Mouse (Mus musculus): ENCODE measurements at regions not wholly inside any gene's neighbourhood (a gene's known extent, or its start where the extent isn't known, plus 50 kb on each side); places are given as distances from the start of the nearest gene placed in this dataset.
A peak's percentile ranks its signal among the peaks of the same experiment; 100 is the strongest.
"Not testable (repeated sequence)": the region's sequence is repeated elsewhere in the genome, so short reads cannot be mapped to it uniquely, and the experiment has no call there.

DNA sequence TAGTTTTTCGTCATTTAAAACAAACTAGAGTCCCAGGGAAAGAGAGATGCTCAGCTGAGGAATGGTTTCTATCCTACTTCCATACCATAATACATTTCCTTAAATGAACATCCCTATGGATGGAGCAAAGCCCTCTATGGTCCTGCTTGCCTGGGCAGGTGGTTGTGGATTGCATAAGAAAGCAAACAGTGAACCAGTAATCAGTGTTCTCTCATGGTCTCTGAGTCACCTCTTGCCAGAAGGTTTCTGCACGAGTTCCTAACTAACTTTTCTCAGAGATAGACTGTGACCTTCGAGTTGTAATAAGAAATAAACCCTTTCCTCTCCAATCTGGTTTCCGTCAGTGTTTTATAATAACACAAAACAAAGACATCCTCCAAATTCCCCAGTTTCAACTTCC lies 62.9 kb upstream of the Bet1 start:
- no peak for DNase-seq

DNA sequence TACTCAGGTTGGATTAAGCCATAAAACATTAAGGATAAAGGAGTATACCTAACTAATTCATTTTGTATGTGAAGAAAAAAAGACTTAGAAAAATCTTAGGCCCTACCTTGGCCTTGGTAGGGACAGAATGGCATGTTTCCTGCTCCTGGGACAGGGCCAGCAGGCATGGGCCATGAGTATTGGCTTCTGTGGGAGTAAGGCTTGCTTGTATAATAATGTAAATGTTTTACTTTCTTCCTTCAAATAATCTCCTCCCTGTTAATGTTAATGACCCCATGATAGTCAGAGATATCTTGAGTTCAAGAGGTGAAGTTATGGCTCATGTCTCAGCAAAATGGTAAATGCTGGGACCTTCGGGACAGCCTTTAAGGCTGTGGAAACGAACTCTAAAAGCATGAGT lies 71.5 kb upstream of the Bet1 start:
- DNase-seq: no peak

DNA sequence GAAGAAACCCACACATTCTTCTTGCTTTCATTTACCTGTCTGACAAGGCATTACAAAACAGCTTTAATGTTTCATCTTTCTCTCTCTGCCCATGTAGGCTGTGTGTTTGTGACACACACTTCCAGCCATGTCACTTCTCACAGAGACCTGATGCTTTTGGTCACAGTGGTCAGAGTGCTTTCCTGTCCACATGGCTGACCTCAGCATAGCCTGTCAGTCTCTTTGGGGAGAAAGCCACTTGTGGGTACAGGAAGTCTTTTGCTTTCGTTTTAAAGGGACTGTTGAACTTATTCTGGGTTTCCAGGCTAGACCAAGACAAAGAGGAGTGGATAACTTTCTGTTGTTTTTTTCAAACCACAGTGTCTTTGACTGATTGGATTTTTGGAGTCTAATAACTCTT lies 77.0 kb upstream of the Bet1 start:
- DNase-seq: no peak

DNA sequence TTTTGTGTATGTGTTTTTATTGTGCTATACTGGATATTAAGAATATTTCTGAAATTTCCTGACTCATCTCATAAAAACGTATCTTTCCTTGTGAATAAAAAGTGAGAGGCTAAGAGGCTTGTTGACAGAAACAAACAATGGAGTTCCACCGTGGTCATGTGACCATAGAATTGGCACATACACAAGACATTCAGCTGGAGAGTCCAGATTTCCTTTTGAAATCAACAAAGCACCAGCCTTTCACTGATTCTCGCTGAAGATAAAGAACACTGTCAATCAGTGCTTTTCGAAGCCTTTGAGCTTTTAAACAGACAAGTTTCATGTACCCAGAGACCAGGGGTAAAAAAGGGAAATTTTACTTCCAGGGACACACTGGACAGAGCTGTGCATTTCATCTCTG lies 80.3 kb upstream of the Bet1 start:
- DNase-seq: no peak

DNA sequence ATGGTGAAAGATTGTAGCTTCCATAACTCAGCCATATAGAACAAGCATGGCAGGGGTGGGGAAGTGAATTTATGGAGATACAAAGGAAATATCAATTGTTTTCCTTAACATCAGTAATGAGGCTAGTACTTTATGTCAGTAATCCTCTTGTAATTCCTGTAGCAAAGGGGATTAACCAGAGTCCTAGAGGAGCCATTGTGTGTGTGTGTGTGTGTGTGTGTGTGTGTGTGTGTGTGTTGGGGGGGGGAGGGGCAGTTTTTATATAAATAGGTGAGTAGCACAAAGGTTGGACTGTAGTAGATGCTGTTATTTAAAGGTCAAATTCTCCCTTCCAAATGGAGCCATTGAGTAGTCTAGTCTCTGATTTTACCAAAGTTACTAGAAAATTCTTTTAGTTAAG lies 81.0 kb upstream of the Bet1 start:
- no peak for DNase-seq

DNA sequence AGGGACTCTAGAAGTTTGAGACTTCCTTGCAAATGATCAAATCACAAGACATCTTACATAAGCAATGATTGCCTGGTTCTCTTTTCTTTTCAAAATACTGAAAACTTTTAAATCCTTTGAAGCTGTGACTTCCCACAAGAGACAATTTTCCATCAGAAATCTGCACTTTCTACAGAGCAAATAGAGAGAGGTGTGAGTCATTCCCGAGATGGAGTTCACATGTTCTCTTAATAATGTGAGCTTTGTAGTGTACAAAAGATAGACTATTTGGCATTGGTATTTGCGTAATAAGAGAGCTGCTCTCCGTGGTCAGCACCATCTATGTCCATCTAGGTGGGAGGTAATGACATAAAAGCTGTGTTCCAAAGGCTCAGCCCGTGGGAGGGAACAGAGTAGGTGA lies 84.8 kb upstream of the Bet1 start:
- no peak for DNase-seq

DNA sequence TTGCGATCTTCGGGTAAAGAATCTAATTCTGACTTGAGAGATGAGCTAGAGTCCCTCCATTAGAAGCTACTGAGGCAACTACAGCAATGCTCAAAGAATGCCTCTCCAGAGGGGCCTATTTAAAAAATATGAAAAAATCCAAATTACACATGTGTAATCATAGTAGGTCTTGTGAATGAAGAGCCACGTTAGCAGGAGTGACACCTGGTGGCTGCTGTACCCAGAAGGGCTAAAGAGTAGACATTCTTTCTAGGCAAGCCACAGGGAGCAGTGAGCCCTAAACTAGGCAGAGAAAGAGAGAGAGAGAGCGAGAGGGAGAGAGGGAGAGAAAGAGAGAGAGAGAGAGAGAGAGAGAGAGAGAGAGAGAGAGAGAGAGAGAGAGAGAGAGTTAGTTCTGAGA lies 100.9 kb upstream of the Bet1 start:
- no peak for DNase-seq

DNA sequence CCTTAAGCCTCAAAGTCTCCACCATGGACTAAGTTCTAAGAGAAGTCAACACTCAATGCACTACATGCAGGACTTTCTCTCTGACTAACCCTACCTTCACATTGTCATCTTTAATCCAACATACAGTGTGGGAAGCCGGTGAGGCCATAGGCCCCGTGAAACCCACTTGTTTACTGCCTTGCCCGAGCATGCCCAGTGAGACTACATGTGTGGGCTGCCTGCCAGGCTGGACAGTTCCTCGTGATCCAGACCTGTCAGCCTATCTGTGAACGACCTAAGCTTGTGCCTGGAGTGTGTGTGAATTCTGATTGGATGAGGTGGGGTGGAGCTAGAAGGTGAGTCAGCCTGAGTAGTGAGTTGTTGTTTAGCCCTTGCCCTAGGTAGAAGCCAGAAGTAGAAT lies 104.2 kb upstream of the Bet1 start:
- not testable (repeated sequence) for DNase-seq

DNA sequence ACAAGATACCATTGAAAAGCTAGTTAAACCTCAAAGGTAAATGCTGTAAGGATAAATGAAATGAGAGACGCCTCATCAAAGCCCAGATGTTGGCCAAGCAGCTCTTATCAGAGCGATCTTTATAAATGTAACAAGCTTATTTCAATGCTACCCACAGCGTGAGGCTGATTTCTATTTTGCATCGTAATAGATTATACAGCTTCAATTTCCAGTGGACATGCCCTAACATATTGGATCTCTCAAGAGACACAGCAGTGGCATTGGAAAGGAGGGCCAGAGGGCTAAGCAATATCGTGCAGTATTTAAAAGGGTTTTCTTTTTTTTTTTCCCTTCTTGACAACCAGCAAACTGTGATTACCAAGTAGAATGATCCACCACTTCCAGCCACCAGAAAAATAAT lies 106.5 kb upstream of the Bet1 start:
- no peak for DNase-seq

DNA sequence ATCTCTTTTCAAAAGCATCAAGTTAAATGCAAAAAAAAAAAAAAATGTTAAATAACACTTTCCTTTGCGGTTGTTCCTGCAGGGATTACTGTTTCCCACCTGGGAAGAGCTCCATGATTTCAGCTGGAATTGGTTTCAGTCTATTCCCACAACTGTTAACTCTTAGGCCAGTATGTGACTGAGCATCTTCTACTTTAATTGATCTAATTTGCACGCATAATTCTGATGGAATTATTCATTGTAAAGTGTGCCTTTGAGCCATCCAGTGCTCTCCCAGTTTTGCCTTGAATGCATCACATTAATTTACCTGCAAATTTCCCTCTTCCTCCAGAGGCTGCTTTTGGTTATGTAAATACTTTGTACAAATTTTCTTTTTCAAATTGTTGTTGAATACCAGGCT lies 114.4 kb upstream of the Bet1 start:
- DNase-seq: no peak

DNA sequence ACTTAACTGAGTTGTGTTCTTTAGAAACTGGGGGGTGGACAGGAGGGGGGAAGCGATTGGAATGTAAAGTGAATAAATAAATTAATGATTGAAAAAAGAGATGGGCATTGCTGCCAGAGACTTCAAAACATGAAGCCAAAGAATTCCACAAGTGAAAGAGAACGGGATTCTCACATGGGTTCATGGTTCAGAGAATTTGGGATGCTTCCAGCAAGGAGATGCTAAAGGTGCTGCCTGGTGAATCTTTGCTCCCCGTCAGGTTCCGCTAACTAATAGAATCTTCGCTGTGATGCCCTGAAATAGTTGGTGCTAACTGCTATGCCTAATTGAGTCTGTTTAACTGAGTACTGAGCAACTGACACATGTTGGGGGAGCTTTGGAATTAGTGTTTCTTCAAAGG lies 118.9 kb upstream of the Bet1 start:
- no peak for DNase-seq

DNA sequence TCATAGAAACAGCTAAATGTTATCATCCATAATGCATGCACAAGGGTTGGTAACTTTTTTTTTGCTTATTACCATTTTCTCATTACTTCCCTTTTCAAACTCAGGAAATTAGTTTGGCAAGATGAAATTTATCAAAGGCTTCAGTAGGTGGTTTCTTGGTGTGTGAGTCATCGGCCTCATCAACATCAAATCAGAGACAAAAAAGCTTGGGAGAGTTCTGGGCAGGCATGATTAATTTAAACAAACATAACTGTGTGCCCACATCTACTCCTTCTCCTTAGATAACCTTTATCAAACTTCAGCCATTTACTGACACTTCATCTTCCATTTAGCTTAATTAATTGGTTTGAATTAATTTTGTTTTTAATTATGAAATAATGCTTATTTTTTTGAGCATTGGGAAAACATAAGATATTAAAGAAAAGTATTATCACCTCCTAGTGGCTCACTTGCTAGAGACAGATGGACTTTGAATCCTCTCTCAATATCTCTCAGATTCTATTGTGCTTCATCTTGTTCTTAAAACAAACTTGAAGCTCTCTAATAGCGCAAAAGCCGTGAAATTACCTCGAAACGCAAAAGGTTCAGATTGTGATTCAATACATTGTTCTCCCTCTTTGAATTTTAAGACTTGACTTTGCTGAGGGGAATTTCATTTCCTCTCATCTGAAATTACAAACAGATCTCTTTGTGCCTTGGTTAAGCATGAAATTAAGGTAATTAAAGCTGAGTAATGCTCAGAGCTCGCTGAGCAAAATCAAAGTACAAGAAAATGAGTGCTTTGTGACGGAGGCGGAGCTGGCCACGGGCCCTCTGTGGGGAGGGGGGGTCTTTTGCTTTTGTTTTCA lies 158.7 kb upstream of the Bet1 start:
- no peak for DNase-seq

DNA sequence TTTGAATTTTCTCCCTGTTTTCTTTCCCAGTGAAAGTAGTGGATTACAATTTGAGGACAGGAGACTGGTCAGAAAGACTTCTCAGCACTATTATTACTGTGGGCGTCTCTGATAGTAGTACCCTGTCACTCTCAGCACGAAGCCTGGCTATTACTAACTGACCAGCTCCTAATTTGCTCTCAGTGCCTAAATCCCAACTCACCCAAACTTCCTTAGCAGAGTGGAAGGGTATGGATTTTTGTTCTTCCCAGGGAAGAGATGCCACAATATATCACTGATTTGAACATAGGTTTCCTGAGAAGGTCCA lies 159.3 kb upstream of the Bet1 start:
- DNase-seq: no peak

DNA sequence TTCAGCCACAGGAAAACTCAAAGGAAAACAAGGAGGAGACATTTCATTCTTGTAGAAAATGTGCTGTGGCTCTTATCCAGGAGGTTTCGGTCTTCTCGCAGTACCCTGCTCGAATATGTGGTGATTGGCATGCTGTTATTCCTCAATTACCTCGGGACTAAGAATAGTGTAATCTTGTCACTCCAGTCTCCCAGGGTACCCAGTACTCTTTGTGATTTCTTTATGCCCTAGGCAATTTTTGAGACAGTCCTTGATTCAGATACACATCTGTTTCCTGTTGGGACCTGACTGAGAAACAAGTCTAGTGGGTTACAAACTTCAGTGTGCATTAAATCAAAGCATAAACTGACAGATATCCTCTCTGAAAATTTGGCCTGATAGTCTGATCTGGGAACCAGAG lies 189.8 kb upstream of the Bet1 start:
- no peak for DNase-seq

DNA sequence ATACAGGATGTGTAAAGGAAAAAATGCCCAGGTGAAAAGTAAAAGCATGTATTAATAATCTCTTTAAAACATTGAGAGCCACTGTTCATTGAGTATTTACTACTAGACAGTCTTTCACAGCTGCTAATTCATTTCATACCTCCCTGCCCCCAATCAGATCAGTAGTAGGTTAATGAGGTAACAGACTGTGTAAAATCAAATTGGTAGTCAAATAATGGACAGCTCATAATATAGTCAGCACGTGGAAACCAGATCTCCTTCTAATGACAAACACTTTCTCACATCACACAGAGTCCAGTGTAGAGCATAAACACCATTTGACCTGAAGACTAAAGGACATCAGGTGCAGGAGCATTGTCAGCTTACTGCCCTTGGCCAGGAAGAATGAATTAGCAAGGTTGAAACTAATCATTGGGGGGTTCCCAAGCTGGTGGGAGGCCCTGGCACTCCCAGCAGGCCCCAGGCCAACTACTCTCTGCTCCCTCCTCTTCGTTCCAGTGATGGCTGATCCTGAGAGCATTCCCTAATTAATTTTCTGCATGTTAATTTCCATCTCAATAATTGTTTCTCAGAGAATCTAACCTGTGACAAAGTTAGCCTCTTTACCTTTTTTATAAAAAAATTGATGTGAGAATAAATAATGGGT lies 190.6 kb upstream of the Bet1 start:
- DNase-seq: no peak

DNA sequence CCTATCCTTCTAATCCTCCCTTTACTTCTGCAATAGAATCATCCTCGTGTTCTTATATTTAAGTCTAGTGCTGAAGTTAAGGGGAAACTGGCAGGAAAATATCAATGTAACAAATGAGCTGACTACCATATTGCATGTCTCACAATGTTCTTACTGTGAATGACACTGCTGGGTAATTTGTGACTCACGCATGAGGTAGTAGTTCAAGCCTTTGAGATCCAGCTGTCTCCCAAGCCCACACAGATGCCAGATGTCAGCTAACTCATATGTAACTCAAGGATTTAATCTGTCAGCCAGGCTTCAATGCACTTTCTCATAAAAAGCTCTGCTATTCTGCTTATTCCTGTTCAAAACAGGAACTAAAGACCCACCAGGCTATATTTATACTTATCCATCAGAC lies 204.6 kb upstream of the Bet1 start:
- peak; percentile 6 for DNase-seq

DNA sequence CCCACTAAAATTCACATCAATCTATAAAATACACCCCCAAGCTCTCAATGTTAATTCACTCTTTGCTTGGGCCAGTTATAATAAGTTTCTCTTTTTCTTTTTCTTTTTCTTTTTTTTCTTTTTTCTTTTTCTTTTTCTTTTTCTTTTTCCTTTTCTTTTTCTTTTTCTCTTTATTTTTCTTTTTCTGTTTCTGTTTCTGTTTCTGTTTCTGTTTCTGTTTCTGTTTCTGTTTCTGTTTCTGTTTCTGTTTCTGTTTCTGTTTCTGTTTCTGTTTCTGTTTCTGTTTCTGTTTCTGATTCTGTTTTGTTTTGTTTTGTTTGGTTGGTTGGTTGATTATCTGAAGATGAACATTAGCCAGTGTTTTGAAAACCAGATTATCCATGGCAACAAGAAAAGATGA lies 201.2 kb upstream of the Col1a2 start:
- DNase-seq: not testable (repeated sequence)

DNA sequence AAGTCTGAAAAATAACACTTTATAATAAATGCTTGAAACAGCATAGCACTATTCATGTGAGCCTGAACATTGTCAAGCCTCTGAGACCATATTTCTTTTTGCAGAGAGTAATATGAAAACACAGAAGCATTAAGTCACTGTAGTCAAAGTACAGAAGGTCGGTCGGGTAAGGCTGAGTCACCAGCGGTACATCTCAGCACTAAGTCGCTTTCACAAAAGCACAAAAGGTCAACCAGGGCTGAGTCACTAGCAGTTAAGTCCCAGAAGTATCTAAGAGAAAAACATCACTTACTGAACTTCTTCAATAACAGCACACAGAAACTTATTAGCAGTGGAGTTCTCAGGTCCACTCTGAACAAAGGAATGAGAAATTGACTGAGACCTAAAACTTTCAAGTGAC lies 154.7 kb upstream of the Col1a2 start:
- DNase-seq: no peak

DNA sequence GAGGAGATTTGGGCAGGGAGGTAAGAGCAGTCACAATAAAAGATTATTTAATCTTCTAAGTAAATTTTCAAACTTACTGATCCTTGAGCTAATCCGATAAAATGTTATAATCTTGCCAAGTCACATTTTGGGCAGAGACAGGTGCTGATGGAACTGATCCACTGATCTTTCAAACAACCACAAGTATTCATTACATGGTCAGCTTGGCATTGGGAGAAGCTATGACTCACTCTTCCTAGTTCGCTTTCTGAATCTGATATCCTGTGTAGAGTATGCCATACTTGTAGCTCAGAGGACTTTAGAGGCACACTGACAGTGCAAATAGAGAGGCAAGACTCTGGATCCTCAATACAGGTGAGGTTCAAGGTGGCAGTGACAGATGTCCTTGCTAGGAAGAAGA lies 142.4 kb upstream of the Col1a2 start:
- DNase-seq: no peak

DNA sequence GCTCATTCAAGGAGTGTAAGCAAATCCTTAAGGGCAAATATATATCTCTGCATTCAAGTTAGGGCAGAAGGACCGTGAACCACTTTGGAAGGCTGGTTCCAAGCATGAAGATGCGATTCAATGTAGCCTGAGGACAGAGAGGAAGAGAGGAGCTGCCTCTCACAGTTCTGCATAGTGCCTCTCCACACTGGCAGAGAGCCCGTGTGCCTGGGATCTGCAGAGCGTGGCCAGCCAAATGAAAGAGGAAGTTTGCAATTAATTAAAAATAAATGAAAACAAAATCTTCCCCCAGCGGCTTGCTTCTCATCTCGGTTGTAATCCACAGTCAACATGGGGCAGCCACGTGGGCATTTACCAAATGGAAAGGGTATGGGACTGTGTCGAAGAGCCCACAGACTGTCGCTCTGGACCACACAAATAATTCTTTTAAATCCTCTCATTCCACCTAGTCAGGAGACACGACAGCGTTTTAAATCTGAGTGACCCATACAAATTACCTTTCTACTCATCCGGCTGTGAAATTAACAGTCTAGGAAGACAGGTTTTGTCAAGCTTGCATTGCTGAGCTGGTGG lies 129.1 kb upstream of the Col1a2 start:
- DNase-seq: no peak

DNA sequence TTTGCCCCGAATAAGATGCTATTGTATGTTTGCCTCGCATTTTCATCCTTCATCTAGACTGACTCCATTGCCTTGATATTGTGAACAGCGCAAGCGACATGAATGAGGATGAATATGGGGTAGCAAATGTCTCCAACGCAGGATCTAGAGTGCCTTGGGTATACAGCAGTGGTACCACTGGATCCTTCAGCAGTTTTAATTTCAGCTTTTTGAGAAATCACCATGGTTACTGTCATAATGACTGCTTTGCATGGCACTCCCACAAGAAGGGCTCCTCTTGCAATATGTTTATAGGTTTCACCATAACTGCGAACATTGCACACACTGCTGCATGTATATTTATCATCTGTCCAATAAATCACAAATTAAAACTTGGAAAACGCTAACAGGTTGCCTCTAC lies 107.8 kb upstream of the Col1a2 start:
- no peak for DNase-seq

DNA sequence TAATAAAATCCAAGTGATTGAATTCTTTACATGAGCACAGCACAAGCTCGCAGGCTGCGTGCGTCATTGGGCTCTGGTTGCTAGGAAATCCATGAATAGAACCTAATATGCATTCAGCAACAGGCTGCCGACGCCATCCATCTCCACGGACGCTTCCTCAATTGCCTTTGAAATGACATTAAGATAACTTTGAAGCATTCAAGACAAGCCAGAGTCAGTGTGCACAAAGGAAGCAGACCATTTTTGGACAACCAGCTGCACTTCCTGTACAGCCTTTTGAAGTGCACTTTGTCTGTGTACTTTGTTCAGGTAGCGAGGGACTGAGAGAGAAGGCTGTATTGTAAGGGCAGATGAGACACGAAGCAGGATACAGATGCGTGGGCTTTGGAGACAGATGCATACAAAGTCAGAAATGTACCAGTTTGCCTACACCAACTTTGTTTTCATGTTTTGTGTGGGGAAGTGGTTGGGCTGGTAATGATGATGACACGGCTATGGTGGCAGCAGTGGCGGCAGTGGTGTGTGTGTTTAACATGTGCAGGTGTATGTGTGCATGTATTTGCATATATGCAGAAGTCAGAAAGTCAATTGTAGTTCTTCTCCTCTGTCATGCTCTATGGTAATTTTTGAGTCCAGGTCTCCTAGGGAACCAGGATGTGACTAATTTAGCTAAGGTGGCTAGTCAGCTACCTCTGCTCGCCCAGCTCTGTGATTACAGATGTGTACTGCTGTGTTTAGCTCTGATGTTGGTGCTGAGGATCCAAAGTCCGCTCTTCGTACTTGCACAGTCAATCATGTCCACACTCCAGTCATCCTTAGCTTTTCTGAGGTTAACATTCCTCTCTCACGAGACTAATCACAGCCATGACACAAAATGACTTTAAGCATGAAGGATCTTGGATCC lies 106.7 kb upstream of the Col1a2 start:
- DNase-seq: peak; percentile 70

DNA sequence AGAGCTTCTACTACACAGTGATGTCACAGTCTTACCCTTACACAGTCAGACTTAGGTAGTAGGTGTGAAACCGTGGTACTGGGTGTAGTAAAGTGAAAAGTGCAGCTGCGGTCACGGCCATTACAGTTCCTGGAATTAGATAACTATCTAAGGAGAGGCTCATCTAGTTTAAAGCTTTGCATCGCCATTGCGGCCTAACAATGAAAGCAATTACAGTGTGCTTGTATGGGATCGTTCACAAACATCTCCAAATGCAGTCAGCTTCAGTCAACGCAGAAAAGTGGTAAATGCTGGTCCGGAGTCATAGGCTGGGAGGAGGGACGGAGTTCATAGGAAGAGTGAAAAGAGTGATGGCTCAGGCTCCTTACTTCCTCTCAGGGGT lies 106.0 kb upstream of the Col1a2 start:
- DNase-seq: no peak

DNA sequence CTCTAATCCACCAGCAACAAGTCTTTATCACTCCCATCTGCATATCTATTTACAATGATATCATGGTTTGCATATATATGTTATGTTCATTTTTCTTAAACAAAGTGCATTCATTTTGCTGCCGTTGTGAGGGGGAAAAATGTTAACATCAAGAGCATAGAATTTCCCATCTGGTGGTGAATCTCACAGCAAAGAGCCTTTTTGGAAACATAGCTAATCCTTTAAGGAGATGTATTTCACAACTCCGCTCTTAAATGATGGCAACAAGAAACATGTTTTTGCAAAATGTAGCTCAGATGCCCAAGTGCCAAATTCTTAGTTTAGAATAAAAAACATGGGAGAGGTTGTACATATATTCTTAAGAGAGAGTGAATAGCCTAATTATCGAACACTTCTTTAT lies 99.3 kb upstream of the Col1a2 start:
- no peak for DNase-seq

All from right cerebral cortex, adult 18-20 months (tissue).